Mouse (Mus musculus): Measurements from ENCODE around the gene Gm49337. TPM values are rescaled to one million over a fixed set of nuclear protein-coding genes. Genes with fewer than 3 reads are reported as not detected.

Gene Gm49337
- polyA plus RNA-seq, 1 experiment from 2014 or later: not detected

- H3K4me3 ChIP-seq: peak overlapping the region; percentile 71
- no peak overlapping the region for H3K27ac ChIP-seq
- no peaks in the 10 kb centered on the region for H3K9me3 ChIP-seq
- 0 out of 2 replicates have a peak, but pooled peaks have one; percentile 18 for ATAC-seq (ENCODE audit: insufficient number of reproducible peaks, insufficient read depth, low FRiP score, low TSS enrichment)
- peak overlapping the region; percentile 95 for H3K4me2 ChIP-seq (replicated peaks)
- H3K9ac ChIP-seq: no peak overlapping the region
- 10% methylated on average over 7 of the region's 7 CpGs for WGBS
- peaks cover 11% of the 10 kb centered on the region; the same call in 1 of the 2 replicates for H3K4me1 ChIP-seq
- no peaks in the 10 kb centered on the region for H3K36me3 ChIP-seq
- H3K27me3 ChIP-seq: peaks cover 6% of the 10 kb centered on the region
Measured at GRCm38 (mm10) chr4:116143317-116143811, 29.8 kb upstream of the Gm49337 start.

DNA sequence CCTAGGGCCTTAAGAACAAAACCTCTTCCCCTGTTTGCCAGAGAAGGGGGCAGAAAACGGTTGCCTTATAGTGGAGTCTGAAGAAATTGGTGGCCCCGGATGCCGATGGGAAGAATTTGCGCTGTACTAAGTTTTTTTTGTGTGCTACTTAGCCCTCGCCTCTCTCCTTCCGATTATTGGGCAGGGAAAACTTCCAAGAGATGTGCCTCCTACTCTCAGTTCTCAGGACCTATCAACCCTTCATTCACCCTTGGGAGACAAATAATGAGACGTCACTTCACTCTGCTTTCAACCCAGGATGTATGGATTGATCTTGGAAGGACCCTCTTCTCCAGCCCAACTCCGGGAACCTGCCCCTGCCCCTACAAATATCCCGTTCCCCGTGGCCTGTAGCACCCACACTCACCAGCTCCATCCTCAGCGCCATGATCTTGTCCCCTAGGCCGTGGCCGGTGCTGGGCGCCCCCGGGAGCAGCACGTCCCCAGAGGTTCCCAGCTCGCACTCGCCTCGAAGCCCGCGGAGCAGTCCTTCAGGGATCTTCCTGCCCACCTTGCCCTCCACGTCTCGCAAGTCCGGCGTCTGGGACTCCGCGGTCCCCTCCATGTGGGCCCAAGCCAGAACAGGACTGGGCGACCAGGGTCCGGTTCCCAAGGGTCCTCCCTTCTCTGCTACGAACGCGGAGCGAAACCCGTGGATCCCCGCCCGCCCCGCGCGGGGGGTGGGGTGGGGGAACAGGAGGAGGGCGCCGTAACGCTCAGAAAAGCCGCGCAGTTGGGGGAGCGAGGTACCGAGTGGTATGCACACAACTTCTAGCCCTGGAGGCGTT, 29.1 kb upstream of the Gm49337 start:
- no peaks in the 10 kb centered on the region for H3K9me3 ChIP-seq
- peaks cover 6% of the 10 kb centered on the region for H3K27me3 ChIP-seq
- H3K36me3 ChIP-seq: no peaks in the 10 kb centered on the region
- peak overlapping the region; percentile 71 for H3K9ac ChIP-seq
- H3K4me2 ChIP-seq (replicated peaks): peak overlapping the region; percentile 95
- H3K27ac ChIP-seq: no peak overlapping the region
- under 1% methylated on average over 47 of the region's 47 CpGs for WGBS
- H3K4me3 ChIP-seq: peak overlapping the region; percentile 71
- H3K4me1 ChIP-seq: peaks cover 11% of the 10 kb centered on the region; the same call in 1 of the 2 replicates
- 0 out of 2 replicates have a peak, but pooled peaks have one; percentile 48 for ATAC-seq (ENCODE audit: insufficient number of reproducible peaks, insufficient read depth, low FRiP score, low TSS enrichment)

GRCm38 (mm10) chr4:116149812-116150155, 23.4 kb upstream of the Gm49337 start:
- H3K4me2 ChIP-seq (replicated peaks): peak overlapping the region; percentile 57
- H3K9me3 ChIP-seq: no peaks in the 10 kb centered on the region
- no peak for ATAC-seq (ENCODE audit: insufficient number of reproducible peaks, insufficient read depth, low FRiP score, low TSS enrichment)
- peaks cover 31% of the 10 kb centered on the region for H3K36me3 ChIP-seq
- H3K4me3 ChIP-seq: peak overlapping the region; percentile 72
- no peaks in the 10 kb centered on the region for H3K27me3 ChIP-seq
- peaks cover 12% of the 10 kb centered on the region for H3K4me1 ChIP-seq
- peak overlapping the region; percentile 89 for H3K9ac ChIP-seq
- peak overlapping the region; percentile 88 for H3K27ac ChIP-seq
- WGBS: 14% methylated on average over 6 of the region's 6 CpGs

- WGBS: under 1% methylated on average over 73 of the region's 73 CpGs
- peaks cover 36% of the 10 kb centered on the region for H3K36me3 ChIP-seq
- H3K27ac ChIP-seq: peak overlapping the region; percentile 88
- ATAC-seq (ENCODE audit: insufficient number of reproducible peaks, insufficient read depth, low FRiP score, low TSS enrichment): peak; percentile 83
- H3K4me1 ChIP-seq: peaks cover 11% of the 10 kb centered on the region
- peak overlapping the region; percentile 89 for H3K9ac ChIP-seq
- peak overlapping the region; percentile 72 for H3K4me3 ChIP-seq
- H3K9me3 ChIP-seq: no peaks in the 10 kb centered on the region
- H3K4me2 ChIP-seq (replicated peaks): peak overlapping the region; percentile 76
- no peaks in the 10 kb centered on the region for H3K27me3 ChIP-seq
Measured at GRCm38 (mm10) chr4:116150156-116150861, 22.9 kb upstream of the Gm49337 start.

GRCm38 (mm10) chr4:116150862-116151221, 22.3 kb upstream of the Gm49337 start:
- Histone ChIP-seq H3K27me3 (no peaks in the 10 kb centered on the region), H3K27ac (peak overlapping the region; percentile 57; the same call in 1 of the 2 replicates), H3K4me3 (peak overlapping the region; percentile 72), H3K36me3 (peaks cover 41% of the 10 kb centered on the region), H3K9me3 (no peaks in the 10 kb centered on the region), H3K4me2 (replicated peaks) (peak overlapping the region; percentile 76), H3K9ac (peak overlapping the region; percentile 89), H3K4me1 (peaks cover 11% of the 10 kb centered on the region)
- 25% methylated on average over 4 of the region's 4 CpGs for WGBS
- ATAC-seq (ENCODE audit: insufficient number of reproducible peaks, insufficient read depth, low FRiP score, low TSS enrichment): no peak

DNA sequence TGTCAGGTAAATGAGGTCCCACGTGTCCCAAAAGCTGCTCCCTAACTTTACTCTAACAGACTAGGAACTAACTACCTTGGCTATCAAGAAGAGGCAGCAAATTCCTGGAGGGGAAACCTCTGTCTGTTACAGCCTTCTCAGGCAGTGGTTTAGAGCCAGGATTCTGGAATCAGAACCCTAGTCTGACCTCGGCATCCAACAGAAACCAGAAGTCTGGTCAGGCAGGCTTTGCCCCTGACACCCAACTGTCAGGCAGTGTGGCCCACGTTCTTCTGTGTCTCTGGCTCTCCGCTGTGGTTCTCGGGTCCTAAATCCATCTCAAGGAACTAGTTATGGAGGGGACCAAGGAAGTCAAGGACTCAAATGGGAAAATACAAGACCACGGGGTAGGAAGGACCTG, 21.9 kb upstream of the Gm49337 start, which contains the start of gene Lurap1:
TSS of gene Lurap1 (minus strand) at position 101 of the 400 bp plus-strand sequence.
- no peaks in the 10 kb centered on the region for H3K9me3 ChIP-seq
- H3K4me1 ChIP-seq: peaks cover 11% of the 10 kb centered on the region
- H3K9ac ChIP-seq: peak within 1 kb of the TSS; percentile 89
- H3K4me2 ChIP-seq (replicated peaks): peak within 1 kb of the TSS; percentile 76
- no peaks in the 10 kb centered on the region for H3K27me3 ChIP-seq
- H3K27ac ChIP-seq: peak within 1 kb of the TSS; percentile 88
- H3K4me3 ChIP-seq: peak within 1 kb of the TSS; percentile 72
- ATAC-seq (ENCODE audit: insufficient number of reproducible peaks, insufficient read depth, low FRiP score, low TSS enrichment): no peak
- H3K36me3 ChIP-seq: peaks cover 45% of the 10 kb centered on the region
- WGBS: 75% methylated on average over 6 of the region's 6 CpGs

DNA sequence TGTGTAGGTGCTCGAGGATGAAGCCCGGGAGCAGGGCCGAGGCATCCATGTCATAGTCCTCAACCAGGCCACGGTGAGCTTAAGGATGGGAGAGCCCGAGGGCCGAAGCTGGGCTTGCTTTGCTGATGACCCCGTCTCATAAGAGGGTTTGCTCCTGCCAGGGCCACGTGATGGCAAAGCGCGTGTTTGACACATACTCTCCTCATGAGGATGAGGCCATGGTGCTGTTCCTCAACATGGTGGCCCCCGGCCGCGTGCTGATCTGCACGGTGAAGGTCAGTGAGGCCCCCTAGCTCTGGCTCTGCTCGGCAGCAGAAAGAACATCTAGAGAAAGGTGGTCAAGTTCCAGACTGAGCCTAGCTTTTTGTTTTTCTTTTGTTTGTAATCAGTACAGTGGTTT, 20.5 kb upstream of the Gm49337 start:
- no peak for ATAC-seq (ENCODE audit: insufficient number of reproducible peaks, insufficient read depth, low FRiP score, low TSS enrichment)
- H3K27ac ChIP-seq: no peak overlapping the region
- H3K4me3 ChIP-seq: no peak overlapping the region
- peaks cover 59% of the 10 kb centered on the region for H3K36me3 ChIP-seq
- peaks cover 11% of the 10 kb centered on the region for H3K4me1 ChIP-seq
- no peak overlapping the region for H3K9ac ChIP-seq
- H3K9me3 ChIP-seq: no peaks in the 10 kb centered on the region
- WGBS: 94% methylated on average over 15 of the region's 15 CpGs
- no peaks in the 10 kb centered on the region for H3K27me3 ChIP-seq
- no peak overlapping the region for H3K4me2 ChIP-seq (replicated peaks)

GRCm38 (mm10) chr4:116157882-116158281, 15.3 kb upstream of the Gm49337 start:
- no peaks in the 10 kb centered on the region for H3K27me3 ChIP-seq
- H3K4me3 ChIP-seq: no peak overlapping the region
- no peak overlapping the region for H3K4me2 ChIP-seq (replicated peaks)
- peaks cover 81% of the 10 kb centered on the region for H3K36me3 ChIP-seq
- no peak for ATAC-seq (ENCODE audit: insufficient number of reproducible peaks, insufficient read depth, low FRiP score, low TSS enrichment)
- no peaks in the 10 kb centered on the region for H3K9me3 ChIP-seq
- 86% methylated on average over 2 of the region's 2 CpGs for WGBS
- no peak overlapping the region for H3K27ac ChIP-seq
- no peak overlapping the region for H3K9ac ChIP-seq
- no peaks in the 10 kb centered on the region for H3K4me1 ChIP-seq

DNA sequence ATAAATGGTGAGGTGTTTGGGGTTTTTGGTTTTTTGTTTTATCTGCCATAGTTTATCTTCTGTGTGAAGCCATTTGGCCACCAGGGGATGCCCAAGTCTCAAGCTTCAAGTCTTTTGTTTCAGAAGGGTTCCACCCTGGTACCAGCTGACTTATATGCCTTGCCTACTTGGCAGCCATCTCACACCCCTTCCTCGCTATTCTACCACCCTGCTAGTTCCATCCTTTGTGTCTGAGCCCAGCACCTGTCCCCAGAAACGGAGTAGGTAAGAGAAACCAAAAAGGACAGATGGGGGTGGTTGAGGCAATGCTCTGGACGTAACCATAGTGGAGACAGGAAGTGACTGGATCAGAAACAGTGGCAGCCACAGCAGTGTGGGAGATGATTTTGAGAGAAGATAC, 13.3 kb upstream of the Gm49337 start:
- H3K9me3 ChIP-seq: no peaks in the 10 kb centered on the region
- no peak overlapping the region for H3K4me3 ChIP-seq
- ATAC-seq (ENCODE audit: insufficient number of reproducible peaks, insufficient read depth, low FRiP score, low TSS enrichment): no peak
- no peak overlapping the region for H3K27ac ChIP-seq
- H3K27me3 ChIP-seq: no peaks in the 10 kb centered on the region
- H3K4me1 ChIP-seq: peaks cover 3% of the 10 kb centered on the region
- WGBS: 72% methylated on average over 3 of the region's 3 CpGs
- no peak overlapping the region for H3K4me2 ChIP-seq (replicated peaks)
- no peak overlapping the region for H3K9ac ChIP-seq
- peaks cover 61% of the 10 kb centered on the region for H3K36me3 ChIP-seq

- Histone ChIP-seq H3K27ac (no peak overlapping the region), H3K36me3 (peaks cover 53% of the 10 kb centered on the region), H3K4me2 (replicated peaks) (no peak overlapping the region), H3K27me3 (no peaks in the 10 kb centered on the region), H3K4me3 (no peak overlapping the region), H3K9ac (no peak overlapping the region), H3K9me3 (no peaks in the 10 kb centered on the region), H3K4me1 (peaks cover 10% of the 10 kb centered on the region)
- 85% methylated on average over 3 of the region's 3 CpGs for WGBS
- no peak for ATAC-seq (ENCODE audit: insufficient number of reproducible peaks, insufficient read depth, low FRiP score, low TSS enrichment)
Measured at GRCm38 (mm10) chr4:116160769-116161168, 12.4 kb upstream of the Gm49337 start.

DNA sequence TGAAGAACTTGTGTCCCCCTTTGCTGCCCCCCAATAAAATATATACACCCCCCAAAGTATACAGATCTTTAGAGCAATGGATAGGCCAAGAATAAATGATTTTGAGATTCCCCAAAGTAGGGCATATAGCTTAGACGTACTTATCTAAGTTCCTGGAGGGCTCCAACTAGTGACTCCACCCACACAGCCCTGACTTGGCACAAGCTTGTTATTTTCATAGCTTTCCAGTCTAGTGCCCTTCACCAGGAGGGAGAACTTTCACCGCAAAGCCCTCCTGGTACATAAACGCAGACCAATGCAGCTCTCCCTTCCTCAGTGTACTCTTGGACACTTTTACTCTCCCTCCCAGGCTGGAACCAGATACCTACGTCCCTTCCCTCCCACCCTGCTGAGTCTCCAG, 11.0 kb upstream of the Gm49337 start:
- ATAC-seq (ENCODE audit: insufficient number of reproducible peaks, insufficient read depth, low FRiP score, low TSS enrichment): no peak
- Histone ChIP-seq H3K4me2 (replicated peaks) (no peak overlapping the region), H3K36me3 (peaks cover 39% of the 10 kb centered on the region), H3K27me3 (no peaks in the 10 kb centered on the region), H3K4me1 (peaks cover 15% of the 10 kb centered on the region), H3K9me3 (no peaks in the 10 kb centered on the region), H3K27ac (no peak overlapping the region), H3K4me3 (no peak overlapping the region), H3K9ac (no peak overlapping the region)
- WGBS: 86% methylated on average over 4 of the region's 4 CpGs

All from embryonic facial prominence, embryonic 12.5 days (tissue).